Mouse (Mus musculus): Measurements from ENCODE around the gene Mrpl22. TPM values are rescaled to one million over a fixed set of nuclear protein-coding genes. Genes with fewer than 3 reads are reported as not detected.

Gene Mrpl22
- 95.3 TPM for polyA plus RNA-seq (2012; fragmentation: generic; extraction: Trizol)

DNA sequence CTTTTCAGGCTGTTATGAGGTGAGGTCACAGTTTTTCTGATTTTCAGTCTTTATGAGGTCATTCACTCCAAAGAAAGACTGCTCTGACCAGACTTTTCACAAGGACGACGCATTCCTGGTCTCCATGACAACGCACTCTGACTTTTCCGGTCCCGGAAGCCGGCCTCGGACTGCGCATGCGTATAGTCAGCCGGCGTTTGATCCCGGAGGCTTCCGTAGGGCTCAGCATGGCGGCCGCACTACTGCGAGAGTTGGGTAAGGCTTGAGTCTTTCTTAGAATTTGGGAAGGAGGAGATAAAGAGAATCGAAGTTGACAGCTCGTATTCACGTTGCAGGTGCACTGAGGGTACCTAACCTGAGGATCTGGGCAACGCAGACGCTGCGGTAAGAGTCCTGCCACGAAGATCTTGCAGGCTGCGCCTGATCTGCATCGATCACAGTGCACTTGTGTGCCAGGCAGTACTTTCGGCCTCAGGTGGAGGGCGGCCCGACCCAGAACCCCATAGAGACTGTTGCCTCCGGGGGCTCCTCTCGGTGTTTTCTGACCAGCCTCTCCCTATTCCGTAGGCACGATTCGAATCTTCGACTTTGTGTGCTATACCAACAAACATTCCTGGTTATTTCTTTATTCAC, at the start of gene Mrpl22:
Mrpl22 (plus strand) TSS at position 203 of the 633 bp plus-strand sequence.
- Histone ChIP-seq H3K79me2 (ENCODE audit: control insufficient read depth, insufficient read depth) (peaks cover 8% of the 10 kb centered on the region), H3K4me2 (ENCODE audit: low read depth) (peak within 1 kb of the TSS; percentile 85), H3ac (ENCODE audit: control insufficient read depth, insufficient read length) (peak within 1 kb of the TSS; percentile 40), H3K4me3 (peak within 1 kb of the TSS; percentile 48), H3K36me3 (ENCODE audit: control insufficient read depth, insufficient read depth) (peaks cover 17% of the 10 kb centered on the region), H3K27me3 (ENCODE audit: control insufficient read depth, insufficient read depth, insufficient read length) (no peaks in the 10 kb centered on the region)
- no peak for TF ChIP-seq TCF3 (IDR thresholded peaks at IDR 0.05; ENCODE audit: insufficient read length, low read depth)
- no peak for TF ChIP-seq TCF12 (IDR thresholded peaks at IDR 0.05; ENCODE audit: insufficient read depth, poor library complexity, severe bottlenecking)
- peak; percentile 49 for TF ChIP-seq POLR2A (IDR thresholded peaks at IDR 0.05; ENCODE audit: insufficient read length, low read depth)
- TF ChIP-seq POLR2AphosphoS2 (IDR thresholded peaks at IDR 0.05; ENCODE audit: insufficient read length, low read depth), result peak; percentile 25
- no peak for TF ChIP-seq MYOD1 (IDR thresholded peaks at IDR 0.05; ENCODE audit: control insufficient read depth in 1 of 3, insufficient read length in 2 of 3, low read depth in 2 of 3)
- TF ChIP-seq CEBPB (IDR thresholded peaks at IDR 0.05; ENCODE audit: insufficient read depth, poor library complexity, severe bottlenecking), result no peak

DNA sequence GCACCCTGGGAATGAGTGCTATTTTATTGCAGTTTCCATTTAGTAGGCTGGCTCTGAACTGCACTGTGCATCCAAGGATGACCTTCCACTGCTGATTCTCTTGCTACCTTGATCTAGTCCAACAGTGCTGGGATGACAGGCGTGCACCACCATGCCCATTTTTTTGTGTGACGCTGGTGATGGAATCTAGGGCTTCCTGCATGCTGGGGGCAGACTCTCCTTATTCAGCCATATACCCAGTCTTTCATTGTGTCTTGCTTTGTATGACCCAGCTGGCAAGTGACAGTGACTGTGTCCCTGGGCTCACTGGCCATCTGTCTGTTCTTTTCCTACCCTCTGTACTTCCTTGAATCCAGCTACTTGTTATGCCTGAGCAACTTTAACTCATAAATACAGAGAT, 47.8 kb upstream of the Mrpl22 start:
- H3K4me3 ChIP-seq, result no peak overlapping the region
- no peak overlapping the region for H3ac ChIP-seq (ENCODE audit: control insufficient read depth, insufficient read length)
- peaks cover 34% of the 10 kb centered on the region for H3K36me3 ChIP-seq (ENCODE audit: control insufficient read depth, insufficient read depth)
- no peak overlapping the region for H3K4me2 ChIP-seq (ENCODE audit: low read depth)
- H3K79me2 ChIP-seq (ENCODE audit: control insufficient read depth, insufficient read depth), result no peaks in the 10 kb centered on the region
- H3K27me3 ChIP-seq (ENCODE audit: control insufficient read depth, insufficient read depth, insufficient read length), result no peaks in the 10 kb centered on the region
- peak; percentile 27 for TF ChIP-seq POLR2AphosphoS2 (IDR thresholded peaks at IDR 0.05; ENCODE audit: insufficient read length, low read depth)
- no peak for TF ChIP-seq USF1 (IDR thresholded peaks at IDR 0.05; ENCODE audit: low read depth)

DNA sequence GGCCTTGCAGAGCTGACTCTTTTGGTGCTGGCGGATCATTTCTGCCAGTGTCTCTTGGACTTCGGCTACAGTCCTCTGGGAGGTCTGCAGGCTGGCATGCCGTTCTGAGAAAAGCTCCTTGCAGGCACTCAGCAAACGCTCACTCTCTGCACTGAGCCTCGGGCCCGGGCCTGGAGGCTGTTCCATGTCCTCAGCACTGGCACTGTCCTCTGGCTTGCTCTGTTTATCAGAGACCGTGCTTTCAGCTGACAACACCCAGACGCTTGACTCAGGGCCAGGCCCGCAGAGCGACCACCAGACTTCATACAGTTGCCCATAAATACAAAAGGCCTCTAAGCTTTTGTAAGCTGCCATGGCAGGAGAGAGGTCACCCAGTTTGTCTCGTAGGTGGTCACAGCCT, 46.4 kb upstream of the Mrpl22 start:
- no peaks in the 10 kb centered on the region for H3K27me3 ChIP-seq (ENCODE audit: control insufficient read depth, insufficient read depth, insufficient read length)
- no peak overlapping the region for H3K4me3 ChIP-seq
- no peak overlapping the region for H3ac ChIP-seq (ENCODE audit: control insufficient read depth, insufficient read length)
- H3K4me2 ChIP-seq (ENCODE audit: low read depth), result no peak overlapping the region
- TF ChIP-seq MYOG (IDR thresholded peaks at IDR 0.05; ENCODE audit: control insufficient read depth in 1 of 3, insufficient read depth in 1 of 3, insufficient read length in 2 of 3, low read depth in 2 of 3) (no peak), TCF3 (IDR thresholded peaks at IDR 0.05; ENCODE audit: insufficient read length, low read depth) (no peak), SRF (IDR thresholded peaks at IDR 0.05; ENCODE audit: control insufficient read depth, insufficient read length, low read depth) (no peak), POLR2AphosphoS2 (IDR thresholded peaks at IDR 0.05; ENCODE audit: insufficient read length, low read depth) (no peak), E2F4 (IDR thresholded peaks at IDR 0.05; ENCODE audit: insufficient read depth) (no peak), POLR2A (IDR thresholded peaks at IDR 0.05; ENCODE audit: insufficient read length, low read depth) (no peak), REST (IDR thresholded peaks at IDR 0.05; ENCODE audit: insufficient read depth, insufficient read length) (no peak), CEBPB (IDR thresholded peaks at IDR 0.05; ENCODE audit: insufficient read depth, poor library complexity, severe bottlenecking) (no peak), TCF12 (IDR thresholded peaks at IDR 0.05; ENCODE audit: insufficient read depth, poor library complexity, severe bottlenecking) (no peak), USF1 (IDR thresholded peaks at IDR 0.05; ENCODE audit: low read depth) (no peak), MYOD1 (IDR thresholded peaks at IDR 0.05; ENCODE audit: control insufficient read depth in 1 of 3, insufficient read length in 2 of 3, low read depth in 2 of 3) (no peak), MAX (IDR thresholded peaks at IDR 0.05; ENCODE audit: low read depth) (no peak)
- H3K79me2 ChIP-seq (ENCODE audit: control insufficient read depth, insufficient read depth), result no peaks in the 10 kb centered on the region
- peaks cover 31% of the 10 kb centered on the region for H3K36me3 ChIP-seq (ENCODE audit: control insufficient read depth, insufficient read depth)

DNA sequence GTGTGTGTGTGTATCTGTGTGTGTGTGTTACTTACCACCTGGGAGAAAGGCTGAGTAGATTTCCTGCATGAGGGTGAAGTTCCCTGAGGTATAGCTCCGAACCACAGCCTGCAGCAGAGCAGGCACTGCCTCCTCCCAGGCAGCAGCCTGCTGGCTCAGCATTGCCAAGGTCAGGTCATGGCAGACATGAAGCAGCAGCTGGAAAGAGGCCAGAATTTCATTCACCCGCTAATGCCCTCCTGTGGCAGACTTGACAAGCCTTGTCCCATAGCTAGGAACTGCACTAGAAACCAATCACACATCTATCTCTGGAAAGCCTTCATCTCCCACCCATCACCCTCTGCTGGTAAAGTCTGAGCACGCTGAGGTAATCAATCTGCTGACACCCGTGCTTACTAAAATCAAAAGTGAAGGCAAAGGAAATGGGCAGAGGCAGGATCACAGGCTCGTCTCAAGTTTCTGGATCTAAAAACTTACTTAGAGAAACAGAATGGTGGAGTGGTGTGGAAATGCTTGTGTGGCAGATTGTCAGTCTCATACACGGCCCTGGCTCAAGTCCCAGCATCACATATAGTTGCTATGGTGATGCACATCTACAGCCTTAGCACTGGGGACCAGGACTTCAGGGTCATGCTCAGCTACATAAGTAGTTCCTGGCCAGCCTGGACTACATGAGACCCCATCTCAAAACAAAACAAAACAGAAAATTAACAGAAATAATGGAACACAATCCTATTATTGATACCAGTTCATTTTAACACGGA, 44.9 kb upstream of the Mrpl22 start:
- Histone ChIP-seq H3K36me3 (ENCODE audit: control insufficient read depth, insufficient read depth) (peaks cover 20% of the 10 kb centered on the region), H3K27me3 (ENCODE audit: control insufficient read depth, insufficient read depth, insufficient read length) (no peaks in the 10 kb centered on the region), H3ac (ENCODE audit: control insufficient read depth, insufficient read length) (no peak overlapping the region), H3K4me3 (no peak overlapping the region), H3K79me2 (ENCODE audit: control insufficient read depth, insufficient read depth) (no peaks in the 10 kb centered on the region), H3K4me2 (ENCODE audit: low read depth) (no peak overlapping the region)
- TF ChIP-seq CEBPB (IDR thresholded peaks at IDR 0.05; ENCODE audit: insufficient read depth, poor library complexity, severe bottlenecking) (no peak), MYOD1 (IDR thresholded peaks at IDR 0.05; ENCODE audit: control insufficient read depth in 1 of 3, insufficient read length in 2 of 3, low read depth in 2 of 3) (no peak), USF1 (IDR thresholded peaks at IDR 0.05; ENCODE audit: low read depth) (no peak), POLR2AphosphoS2 (IDR thresholded peaks at IDR 0.05; ENCODE audit: insufficient read length, low read depth) (no peak), MYOG (IDR thresholded peaks at IDR 0.05; ENCODE audit: control insufficient read depth in 1 of 3, insufficient read depth in 1 of 3, insufficient read length in 2 of 3, low read depth in 2 of 3) (no peak), SRF (IDR thresholded peaks at IDR 0.05; ENCODE audit: control insufficient read depth, insufficient read length, low read depth) (no peak)

DNA sequence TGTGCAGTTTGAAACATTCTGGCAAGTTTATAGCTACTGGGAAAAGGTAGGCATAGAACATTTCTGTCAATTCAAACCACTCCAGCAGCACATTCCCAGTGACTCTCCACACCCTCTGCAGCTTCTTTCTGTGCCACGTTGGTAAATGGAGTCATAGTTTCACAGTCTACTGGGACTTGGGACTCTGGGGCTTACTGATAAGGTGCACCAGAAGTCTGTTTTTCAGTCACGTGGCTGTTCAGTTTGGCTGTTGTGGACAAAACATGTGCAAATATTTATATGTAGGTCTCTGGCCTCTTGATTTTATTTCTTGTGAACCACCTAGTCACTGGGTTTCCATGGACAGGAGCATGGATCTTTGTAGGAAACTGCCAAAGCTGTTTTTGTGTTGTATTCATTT, 43.9 kb upstream of the Mrpl22 start:
- H3K4me2 ChIP-seq (ENCODE audit: low read depth), result no peak overlapping the region

More for the DNA sequence above, 43.9 kb upstream of the Mrpl22 start:
- peaks cover 24% of the 10 kb centered on the region for H3K36me3 ChIP-seq (ENCODE audit: control insufficient read depth, insufficient read depth)
- no peaks in the 10 kb centered on the region for H3K27me3 ChIP-seq (ENCODE audit: control insufficient read depth, insufficient read depth, insufficient read length)
- TF ChIP-seq POLR2AphosphoS2 (IDR thresholded peaks at IDR 0.05; ENCODE audit: insufficient read length, low read depth), result no peak
- no peak for TF ChIP-seq TCF12 (IDR thresholded peaks at IDR 0.05; ENCODE audit: insufficient read depth, poor library complexity, severe bottlenecking)
- TF ChIP-seq USF1 (IDR thresholded peaks at IDR 0.05; ENCODE audit: low read depth), result no peak
- no peak for TF ChIP-seq E2F4 (IDR thresholded peaks at IDR 0.05; ENCODE audit: insufficient read depth)
- no peak for TF ChIP-seq TCF3 (IDR thresholded peaks at IDR 0.05; ENCODE audit: insufficient read length, low read depth)
- no peak overlapping the region for H3ac ChIP-seq (ENCODE audit: control insufficient read depth, insufficient read length)
- no peaks in the 10 kb centered on the region for H3K79me2 ChIP-seq (ENCODE audit: control insufficient read depth, insufficient read depth)
- no peak overlapping the region for H3K4me3 ChIP-seq

All from myocyte (in vitro differentiated cells).